Mouse (Mus musculus): ENCODE results near the gene Gm20388. TPM values are rescaled to one million over a fixed set of nuclear protein-coding genes. Genes with fewer than 3 reads are reported as not detected.

Gene Gm20388
- polyA plus RNA-seq, 1 experiment = 23.9 TPM

GRCm38 (mm10) chr8:122711480-122711879, 2800.8 kb downstream of the Gm20388 start:
- no peak overlapping the region for H3K27ac ChIP-seq (ENCODE audit: insufficient read depth, low read length)
- TF ChIP-seq CTCF (IDR thresholded peaks at IDR 0.05; ENCODE audit: extremely low read depth, insufficient read depth, low read length) (no peak), POLR2A (IDR thresholded peaks at IDR 0.05; ENCODE audit: extremely low read depth, insufficient read depth, low read length) (no peak)
- H3K4me3 ChIP-seq (ENCODE audit: insufficient read depth, low read length) = no peak overlapping the region
- no peaks in the 10 kb centered on the region for H3K4me1 ChIP-seq (ENCODE audit: control insufficient read depth, insufficient read depth, low read length)

DNA sequence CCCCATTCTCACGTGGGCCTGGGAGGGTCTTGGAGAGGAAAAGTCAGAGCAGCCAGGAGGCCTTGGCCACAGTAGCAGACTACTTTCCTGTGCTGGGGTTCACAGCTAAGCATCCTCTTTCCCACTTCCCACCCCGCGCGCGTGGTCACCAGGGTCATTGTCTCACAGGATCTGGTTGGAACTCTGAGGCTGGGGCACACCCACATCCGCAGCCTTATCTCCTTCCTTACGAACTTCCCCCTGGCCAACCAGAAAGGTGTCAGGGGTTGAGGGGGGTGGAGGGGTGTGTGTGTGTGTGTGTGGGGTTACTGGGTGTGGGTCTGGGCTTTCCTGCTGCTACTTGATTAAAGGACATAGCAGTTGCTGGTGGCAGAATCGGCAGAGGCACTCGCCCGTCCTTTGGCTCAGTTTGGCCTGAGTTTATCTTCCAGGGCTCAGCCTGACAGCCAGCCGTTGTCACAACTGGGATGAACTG, 2801.3 kb downstream of the Gm20388 start:
- no peak for TF ChIP-seq CTCF (IDR thresholded peaks at IDR 0.05; ENCODE audit: extremely low read depth, insufficient read depth, low read length)
- TF ChIP-seq POLR2A (IDR thresholded peaks at IDR 0.05; ENCODE audit: extremely low read depth, insufficient read depth, low read length) = no peak
- Histone ChIP-seq H3K4me1 (ENCODE audit: control insufficient read depth, insufficient read depth, low read length) (no peaks in the 10 kb centered on the region), H3K4me3 (ENCODE audit: insufficient read depth, low read length) (no peak overlapping the region), H3K27ac (ENCODE audit: insufficient read depth, low read length) (no peak overlapping the region)

- H3K4me3 ChIP-seq (ENCODE audit: insufficient read depth, low read length) = no peak overlapping the region
- TF ChIP-seq CTCF (IDR thresholded peaks at IDR 0.05; ENCODE audit: extremely low read depth, insufficient read depth, low read length) = no peak
- TF ChIP-seq POLR2A (IDR thresholded peaks at IDR 0.05; ENCODE audit: extremely low read depth, insufficient read depth, low read length) = no peak
- H3K27ac ChIP-seq (ENCODE audit: insufficient read depth, low read length) = no peak overlapping the region
- no peaks in the 10 kb centered on the region for H3K4me1 ChIP-seq (ENCODE audit: control insufficient read depth, insufficient read depth, low read length)
Observed at GRCm38 (mm10) chr8:122712411-122713156, 2801.9 kb downstream of the Gm20388 start.

- no peaks in the 10 kb centered on the region for H3K4me1 ChIP-seq (ENCODE audit: control insufficient read depth, insufficient read depth, low read length)
- H3K4me3 ChIP-seq (ENCODE audit: insufficient read depth, low read length) = no peak overlapping the region
- TF ChIP-seq CTCF (IDR thresholded peaks at IDR 0.05; ENCODE audit: extremely low read depth, insufficient read depth, low read length) = no peak
- no peak for TF ChIP-seq POLR2A (IDR thresholded peaks at IDR 0.05; ENCODE audit: extremely low read depth, insufficient read depth, low read length)
- H3K27ac ChIP-seq (ENCODE audit: insufficient read depth, low read length) = no peak overlapping the region
Observed at GRCm38 (mm10) chr8:122713157-122713518, 2802.5 kb downstream of the Gm20388 start.

- no peak for TF ChIP-seq POLR2A (IDR thresholded peaks at IDR 0.05; ENCODE audit: extremely low read depth, insufficient read depth, low read length)
- no peak for TF ChIP-seq CTCF (IDR thresholded peaks at IDR 0.05; ENCODE audit: extremely low read depth, insufficient read depth, low read length)
- Histone ChIP-seq H3K4me3 (ENCODE audit: insufficient read depth, low read length) (no peak overlapping the region), H3K4me1 (ENCODE audit: control insufficient read depth, insufficient read depth, low read length) (peaks cover 7% of the 10 kb centered on the region), H3K27ac (ENCODE audit: insufficient read depth, low read length) (no peak overlapping the region)
Observed at GRCm38 (mm10) chr8:122716566-122716965, 2805.9 kb downstream of the Gm20388 start.

DNA sequence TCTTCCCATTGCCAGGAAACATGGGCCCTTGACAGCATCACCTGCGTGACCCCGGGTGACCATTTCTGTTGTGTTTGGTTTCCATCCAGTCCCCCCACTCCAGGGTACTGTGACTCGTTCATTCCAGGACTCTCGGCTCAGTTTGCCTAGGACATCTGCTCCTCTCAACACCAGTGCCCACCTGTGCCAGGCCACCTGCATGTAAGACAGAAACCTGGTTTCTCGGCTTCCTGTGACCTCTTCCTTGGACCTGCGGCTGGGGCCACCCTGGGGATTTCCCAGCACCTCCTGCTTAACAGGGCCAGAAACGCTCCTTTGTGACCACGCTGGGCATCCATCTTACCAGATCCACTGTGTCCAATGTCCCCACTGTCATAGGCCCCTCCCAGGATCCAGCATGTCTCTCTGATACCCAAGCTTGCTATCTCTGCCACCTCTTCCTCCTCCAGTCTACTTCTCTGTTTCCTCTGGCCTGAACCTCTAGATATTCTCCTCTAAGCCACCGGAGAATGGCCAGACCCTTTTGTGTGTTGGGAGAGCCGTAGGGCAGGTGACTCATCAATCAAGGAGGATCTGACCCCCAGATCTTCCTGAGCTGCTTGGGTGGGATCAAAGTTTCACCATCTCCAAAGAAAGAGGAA, 2807.3 kb downstream of the Gm20388 start:
- Histone ChIP-seq H3K27ac (ENCODE audit: insufficient read depth, low read length) (no peak overlapping the region), H3K4me3 (ENCODE audit: insufficient read depth, low read length) (no peak overlapping the region), H3K4me1 (ENCODE audit: control insufficient read depth, insufficient read depth, low read length) (peaks cover 7% of the 10 kb centered on the region)
- no peak for TF ChIP-seq CTCF (IDR thresholded peaks at IDR 0.05; ENCODE audit: extremely low read depth, insufficient read depth, low read length)
- no peak for TF ChIP-seq POLR2A (IDR thresholded peaks at IDR 0.05; ENCODE audit: extremely low read depth, insufficient read depth, low read length)

DNA sequence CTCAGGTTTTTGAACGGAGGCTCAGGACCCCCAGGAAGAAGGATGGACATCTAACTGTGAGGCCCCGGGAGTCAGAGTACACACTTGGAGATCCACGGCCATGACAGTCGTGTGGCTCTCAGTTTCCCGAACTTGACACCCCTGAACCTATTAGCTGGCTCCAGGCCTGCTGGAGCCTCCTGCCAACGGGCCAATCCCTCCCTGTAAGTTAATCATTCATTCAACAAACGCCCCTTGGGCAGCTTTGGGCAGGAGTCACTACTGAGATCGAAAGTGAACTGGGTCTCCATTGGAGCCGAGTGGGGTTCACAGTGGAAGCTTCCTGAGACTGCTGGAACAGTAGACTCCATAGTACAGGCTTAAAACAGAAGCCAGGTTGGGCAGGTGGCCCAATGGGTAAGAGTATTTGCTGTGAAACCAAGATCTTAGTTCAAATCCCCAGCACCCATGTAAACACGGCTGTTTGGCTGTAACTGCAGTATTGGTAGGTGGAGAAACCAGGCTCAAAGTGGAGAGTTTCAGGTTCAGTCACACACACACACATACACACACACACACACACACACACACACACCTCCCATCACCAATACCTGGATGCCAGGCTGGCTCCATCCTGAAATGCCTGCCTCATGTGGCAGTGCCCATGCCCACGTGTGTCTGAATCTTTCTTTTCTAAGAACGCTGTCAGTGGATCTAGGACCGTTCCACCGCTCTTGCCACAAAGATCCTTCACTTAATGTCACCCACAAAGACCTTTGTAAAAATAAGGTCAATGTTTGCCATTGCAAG, 2808.3 kb downstream of the Gm20388 start:
- TF ChIP-seq POLR2A (IDR thresholded peaks at IDR 0.05; ENCODE audit: extremely low read depth, insufficient read depth, low read length) = no peak
- TF ChIP-seq CTCF (IDR thresholded peaks at IDR 0.05; ENCODE audit: extremely low read depth, insufficient read depth, low read length) = no peak
- Histone ChIP-seq H3K27ac (ENCODE audit: insufficient read depth, low read length) (no peak overlapping the region), H3K4me3 (ENCODE audit: insufficient read depth, low read length) (no peak overlapping the region), H3K4me1 (ENCODE audit: control insufficient read depth, insufficient read depth, low read length) (peaks cover 7% of the 10 kb centered on the region)

- H3K4me3 ChIP-seq (ENCODE audit: insufficient read depth, low read length) = no peak overlapping the region
- H3K27ac ChIP-seq (ENCODE audit: insufficient read depth, low read length) = no peak overlapping the region
- TF ChIP-seq POLR2A (IDR thresholded peaks at IDR 0.05; ENCODE audit: extremely low read depth, insufficient read depth, low read length) (no peak), CTCF (IDR thresholded peaks at IDR 0.05; ENCODE audit: extremely low read depth, insufficient read depth, low read length) (no peak)
- H3K4me1 ChIP-seq (ENCODE audit: control insufficient read depth, insufficient read depth, low read length) = peaks cover 7% of the 10 kb centered on the region
Observed at GRCm38 (mm10) chr8:122719500-122720065, 2808.9 kb downstream of the Gm20388 start.

DNA sequence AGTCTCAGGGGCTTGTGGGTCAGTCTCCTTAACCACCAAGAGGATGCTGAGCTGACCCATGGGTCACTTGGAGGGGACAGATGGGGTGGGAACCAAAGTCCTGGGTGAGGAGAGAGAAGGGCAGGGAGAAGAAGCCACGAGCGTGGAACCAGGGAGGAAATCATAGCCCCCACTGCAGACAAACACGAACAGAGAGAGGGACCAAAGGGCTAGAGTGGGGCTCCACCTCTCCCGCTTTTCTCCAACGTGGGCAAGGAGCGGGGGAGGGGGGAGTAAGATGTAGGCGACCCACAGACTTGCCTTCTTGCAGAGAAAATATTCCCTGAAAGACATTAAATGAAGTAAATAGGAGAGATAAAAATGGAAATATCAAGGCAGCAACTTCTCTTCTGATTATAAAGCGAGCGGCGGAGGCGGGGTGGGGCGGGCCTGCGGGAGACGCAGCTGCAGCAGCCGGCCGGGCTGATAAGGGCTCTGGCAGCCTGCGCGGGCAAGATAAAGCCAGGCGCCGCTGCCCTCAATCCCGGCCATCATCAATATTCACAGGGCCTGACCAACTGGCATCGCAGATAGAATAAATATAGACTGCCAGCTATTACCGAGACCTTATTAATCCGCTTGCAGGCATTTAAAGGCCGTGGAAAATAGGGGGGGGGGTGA, 2809.6 kb downstream of the Gm20388 start:
- TF ChIP-seq CTCF (IDR thresholded peaks at IDR 0.05; ENCODE audit: extremely low read depth, insufficient read depth, low read length) (no peak), POLR2A (IDR thresholded peaks at IDR 0.05; ENCODE audit: extremely low read depth, insufficient read depth, low read length) (no peak)
- no peak overlapping the region for H3K27ac ChIP-seq (ENCODE audit: insufficient read depth, low read length)
- H3K4me3 ChIP-seq (ENCODE audit: insufficient read depth, low read length) = no peak overlapping the region
- H3K4me1 ChIP-seq (ENCODE audit: control insufficient read depth, insufficient read depth, low read length) = peaks cover 7% of the 10 kb centered on the region

Data from cortical plate, adult 2 months (tissue).